Mouse (Mus musculus) embryonic facial prominence, embryonic 15.5 days (tissue): Measurements from ENCODE around the gene Grm8. TPM values are rescaled to one million over a fixed set of nuclear protein-coding genes. Genes with fewer than 3 reads are reported as not detected.

Experiments
- ATAC-seq: fragments of 200-750 bp; cut with Nextera tagmentation; 2 replicates; pipeline ENCODE4 v1.8.0; 2017; ENCODE audit warnings: low read depth, moderate TSS enrichment; ENCODE audit not compliant: insufficient number of reproducible peaks, low FRiP score, low TSS enrichment
- H3K27ac ChIP-seq: fragments of 300-500 bp; sonication (generic); replicated peaks from 2 replicates; pipeline ENCODE4 v1.5.1; 2015; ENCODE audit warnings: mild to moderate bottlenecking, inconsistent platforms
- H3K27me3 ChIP-seq: fragments of 300-500 bp; sonication (generic); 2 replicates; pipeline ENCODE4 v1.6.1; 2015; ENCODE audit warnings: inconsistent platforms
- H3K36me3 ChIP-seq: fragments of 300-500 bp; sonication (generic); 2 replicates; pipeline ENCODE4 v1.6.1; 2015; ENCODE audit warnings: mild to moderate bottlenecking, inconsistent platforms
- H3K4me1 ChIP-seq: fragments of 300-500 bp; sonication (generic); 2 replicates; pipeline ENCODE4 v1.6.1; 2015; ENCODE audit warnings: inconsistent platforms
- H3K4me2 ChIP-seq: fragments of 300-500 bp; sonication (generic); replicated peaks from 2 replicates; pipeline ENCODE4 v1.6.1; 2015; ENCODE audit warnings: mild to moderate bottlenecking, inconsistent platforms
- H3K4me3 ChIP-seq: fragments of 300-500 bp; sonication (generic); replicated peaks from 2 replicates; pipeline ENCODE4 v1.5.1; 2015; ENCODE audit warnings: mild to moderate bottlenecking, inconsistent platforms
- H3K9ac ChIP-seq: fragments of 300-500 bp; sonication (generic); 2 replicates; pipeline ENCODE4 v1.6.1; 2015; ENCODE audit warnings: inconsistent platforms
- H3K9me3 ChIP-seq: fragments of 300-500 bp; sonication (generic); replicated peaks from 2 replicates; pipeline ENCODE4 v1.6.1; 2016; ENCODE audit warnings: inconsistent platforms
- WGBS: fragments of 180-500 bp; shearing (Covaris S2); methylation state at CpG from one replicate; pipeline ENCODE4 v1.1.7; 2015; 5-methylcytosine and 5-hydroxymethylcytosine counted together
- polyA plus RNA-seq: library from polyadenylated mRNA; unstranded; fragments of >200 nt; fragmentation: Nextera tagmentation; extraction: Ambion mirVana; gene quantifications from 2 replicates; pipeline ENCODE4 v1.2.1, GENCODE M21; 2015

Grm8 gene
- polyA plus RNA-seq, 1 experiment from 2014 or later: 1.9 TPM

DNA sequence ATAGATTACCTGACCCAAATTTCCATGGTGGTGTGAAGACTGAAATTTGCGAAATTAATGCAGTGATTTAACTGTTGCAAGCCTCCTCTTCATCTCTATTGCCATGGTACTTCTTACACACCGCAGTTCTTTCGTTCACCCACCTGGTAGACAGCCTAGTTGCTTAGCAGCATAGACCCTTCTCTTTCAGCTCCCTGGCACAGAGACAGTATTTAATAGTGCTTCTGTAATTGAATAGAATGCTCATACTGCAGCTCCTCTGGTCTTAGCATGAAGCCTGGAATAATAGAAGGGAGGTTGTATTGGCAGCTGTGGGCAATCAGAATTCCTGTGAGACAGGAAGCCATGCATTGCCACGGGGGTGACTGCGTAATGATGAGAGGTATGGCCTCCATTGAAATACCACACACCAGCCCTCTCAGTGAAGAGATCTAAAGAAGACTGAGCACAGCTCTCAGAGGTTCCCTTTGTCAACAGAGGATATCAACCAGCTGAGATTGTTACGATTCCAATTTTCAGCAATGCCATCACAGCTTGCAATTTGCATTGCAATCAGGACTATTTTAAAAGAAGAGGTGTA, 178.6 kb downstream of the Grm8 start:
- Histone ChIP-seq H3K4me3 (no peak overlapping the region), H3K27me3 (no peaks in the 10 kb centered on the region), H3K4me1 (no peaks in the 10 kb centered on the region), H3K9me3 (no peaks in the 10 kb centered on the region), H3K36me3 (no peaks in the 10 kb centered on the region), H3K9ac (no peak overlapping the region), H3K27ac (no peak overlapping the region), H3K4me2 (no peak overlapping the region)
- 57% methylated on average over 6 of the region's 6 CpGs for whole genome bisulfite sequencing
- no peak for ATAC-seq

DNA sequence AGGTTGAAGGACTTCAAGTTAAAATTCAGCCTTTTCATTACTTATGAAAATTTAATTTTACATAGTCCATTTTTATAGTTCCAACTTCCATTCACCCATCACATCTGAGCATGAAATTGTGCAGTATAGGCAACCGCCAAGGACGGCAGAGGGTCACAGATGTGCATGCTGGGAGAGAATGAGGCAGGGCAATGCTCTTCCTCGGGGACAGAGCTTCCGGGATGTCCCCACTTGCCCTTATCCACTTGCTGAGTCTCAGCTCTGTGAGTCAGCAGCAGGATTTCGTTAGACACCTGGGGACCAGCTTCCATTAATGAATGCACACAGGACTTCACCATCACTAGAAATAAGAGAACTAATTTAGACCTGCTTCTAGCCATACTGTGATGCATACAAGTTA, 183.5 kb downstream of the Grm8 start:
- H3K9ac ChIP-seq: no peak overlapping the region
- 74% methylated on average over 5 of the region's 5 CpGs for whole genome bisulfite sequencing
- no peaks in the 10 kb centered on the region for H3K36me3 ChIP-seq

DNA sequence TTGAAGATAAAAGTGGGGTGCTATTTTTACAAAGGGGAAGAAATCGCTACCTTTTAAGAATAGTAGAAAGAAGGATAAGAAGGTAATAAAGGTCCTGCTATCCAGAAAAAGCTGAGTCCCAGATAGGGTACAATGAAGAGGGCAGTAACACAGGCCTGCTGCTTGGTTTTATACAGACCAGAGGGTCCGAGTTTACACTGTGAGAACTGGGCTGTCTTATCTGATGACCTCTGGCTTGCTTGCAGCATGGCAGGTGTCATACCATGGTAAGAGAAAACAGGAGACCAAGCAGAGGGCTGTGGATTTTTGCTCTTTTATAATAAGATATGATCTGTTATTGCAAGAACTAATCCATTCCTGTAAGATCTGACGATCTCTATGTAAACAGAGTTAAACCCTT, 206.9 kb downstream of the Grm8 start:
- ATAC-seq: no peak
- H3K9ac ChIP-seq: no peak overlapping the region
- H3K4me3 ChIP-seq: no peak overlapping the region
- no peaks in the 10 kb centered on the region for H3K36me3 ChIP-seq
- no peaks in the 10 kb centered on the region for H3K9me3 ChIP-seq
- no peak overlapping the region for H3K27ac ChIP-seq
- no peaks in the 10 kb centered on the region for H3K4me1 ChIP-seq
- no peaks in the 10 kb centered on the region for H3K27me3 ChIP-seq
- 63% methylated on average over 3 of the region's 3 CpGs for WGBS
- no peak overlapping the region for H3K4me2 ChIP-seq

More for the DNA sequence above, 183.5 kb downstream of the Grm8 start:
- Histone ChIP-seq H3K27me3 (no peaks in the 10 kb centered on the region), H3K9me3 (no peaks in the 10 kb centered on the region), H3K4me3 (no peak overlapping the region), H3K27ac (no peak overlapping the region), H3K4me2 (no peak overlapping the region), H3K4me1 (no peaks in the 10 kb centered on the region)
- ATAC-seq: no peak

DNA sequence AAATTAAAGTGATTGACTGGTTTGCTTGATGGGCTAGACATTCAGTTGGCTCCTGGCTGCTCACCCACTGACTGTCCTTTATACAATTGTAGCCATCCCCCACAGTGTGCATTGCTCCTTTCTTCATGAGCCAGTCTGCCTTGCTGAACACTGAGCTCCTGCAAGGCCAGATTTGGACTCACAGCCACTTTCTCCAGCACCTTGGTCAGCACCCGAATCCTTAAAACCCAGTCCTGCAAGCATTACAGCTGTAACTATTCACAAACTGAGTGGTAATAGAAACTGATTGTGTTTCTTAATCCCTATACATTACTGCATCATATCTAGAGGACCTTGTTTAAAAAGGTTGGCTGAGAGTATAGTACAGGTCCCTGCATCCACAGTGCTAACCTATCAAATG, 221.7 kb downstream of the Grm8 start:
- no peak overlapping the region for H3K27ac ChIP-seq
- no peak overlapping the region for H3K4me2 ChIP-seq
- peaks cover 6% of the 10 kb centered on the region; the same call in 1 of the 2 replicates for H3K9me3 ChIP-seq
- 57% methylated on average over 1 of the region's 1 CpGs for whole genome bisulfite sequencing
- H3K4me1 ChIP-seq: no peaks in the 10 kb centered on the region
- no peaks in the 10 kb centered on the region for H3K36me3 ChIP-seq
- ATAC-seq: no peak
- H3K4me3 ChIP-seq: no peak overlapping the region
- no peaks in the 10 kb centered on the region for H3K27me3 ChIP-seq
- no peak overlapping the region for H3K9ac ChIP-seq

DNA sequence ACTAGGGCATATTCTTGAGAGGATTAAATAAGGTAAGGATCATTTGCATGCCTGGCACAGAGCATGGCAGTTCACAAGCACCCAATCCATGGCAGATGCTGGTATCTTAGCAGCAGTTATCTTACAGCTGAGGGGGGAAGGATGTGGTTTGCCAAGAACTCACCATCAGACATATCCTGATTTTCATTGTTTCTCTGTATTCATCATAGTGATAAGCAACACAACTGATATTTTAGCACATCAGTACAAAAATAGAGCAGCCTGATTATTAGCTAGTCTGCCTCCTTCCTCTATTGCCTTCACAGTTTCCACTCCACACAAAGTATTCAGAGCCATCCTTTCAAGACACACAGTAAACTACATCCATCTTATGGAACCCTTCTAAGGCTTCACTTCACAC, 230.6 kb downstream of the Grm8 start:
- H3K9ac ChIP-seq: no peak overlapping the region
- no peaks in the 10 kb centered on the region for H3K27me3 ChIP-seq
- H3K27ac ChIP-seq: no peak overlapping the region
- H3K4me3 ChIP-seq: no peak overlapping the region
- H3K36me3 ChIP-seq: no peaks in the 10 kb centered on the region
- H3K4me1 ChIP-seq: no peaks in the 10 kb centered on the region
- no peak for ATAC-seq
- H3K4me2 ChIP-seq: no peak overlapping the region
- no peaks in the 10 kb centered on the region for H3K9me3 ChIP-seq

DNA sequence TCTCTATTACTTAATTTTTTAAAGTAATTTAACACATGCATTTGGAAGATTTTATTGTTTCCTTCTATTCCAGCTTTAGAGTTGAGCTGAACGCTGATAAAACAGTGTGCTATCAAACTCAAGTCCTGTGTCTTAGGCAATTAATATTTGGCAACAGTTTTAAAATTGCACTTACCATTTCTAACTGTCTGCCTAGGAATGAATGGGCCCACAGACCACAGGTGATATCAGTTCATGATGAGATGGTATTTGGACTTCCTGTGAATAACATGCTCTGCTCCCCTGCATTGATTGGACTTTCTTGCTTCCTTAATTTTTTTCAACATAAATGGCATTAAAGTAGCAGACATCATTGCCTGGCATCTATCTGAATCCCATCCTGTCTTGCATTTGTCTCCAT, 232.8 kb downstream of the Grm8 start:
- no peak for ATAC-seq
- H3K4me3 ChIP-seq: no peak overlapping the region
- no peak overlapping the region for H3K27ac ChIP-seq
- no peak overlapping the region for H3K9ac ChIP-seq
- H3K9me3 ChIP-seq: no peaks in the 10 kb centered on the region
- no peaks in the 10 kb centered on the region for H3K36me3 ChIP-seq
- H3K4me2 ChIP-seq: no peak overlapping the region
- no peaks in the 10 kb centered on the region for H3K4me1 ChIP-seq
- H3K27me3 ChIP-seq: no peaks in the 10 kb centered on the region
- 84% methylated on average over 1 of the region's 1 CpGs for WGBS

DNA sequence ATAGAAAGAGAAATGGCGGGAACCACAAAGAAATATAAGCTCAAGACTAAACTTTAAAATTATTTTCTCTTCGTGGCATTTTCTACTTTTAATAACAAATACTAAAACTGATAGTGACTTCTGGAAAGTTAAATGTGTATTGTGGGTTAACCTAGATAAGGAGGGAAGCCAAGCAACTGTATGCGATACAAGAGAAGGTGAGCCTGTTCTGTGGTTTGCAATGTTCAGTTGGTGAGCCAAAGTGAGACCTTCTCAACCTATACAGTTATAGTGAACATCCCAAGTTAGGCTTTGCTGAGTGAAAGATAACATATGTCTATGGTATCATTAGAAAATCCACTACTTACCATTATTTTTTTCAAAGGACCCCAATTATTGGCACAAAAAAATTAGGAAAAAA, 233.6 kb downstream of the Grm8 start:
- no peaks in the 10 kb centered on the region for H3K36me3 ChIP-seq
- no peaks in the 10 kb centered on the region for H3K27me3 ChIP-seq
- no peaks in the 10 kb centered on the region for H3K4me1 ChIP-seq
- H3K27ac ChIP-seq: no peak overlapping the region
- WGBS: 83% methylated on average over 3 of the region's 3 CpGs
- no peak overlapping the region for H3K4me2 ChIP-seq
- H3K9me3 ChIP-seq: no peaks in the 10 kb centered on the region
- H3K9ac ChIP-seq: no peak overlapping the region
- no peak overlapping the region for H3K4me3 ChIP-seq
- ATAC-seq: no peak

DNA sequence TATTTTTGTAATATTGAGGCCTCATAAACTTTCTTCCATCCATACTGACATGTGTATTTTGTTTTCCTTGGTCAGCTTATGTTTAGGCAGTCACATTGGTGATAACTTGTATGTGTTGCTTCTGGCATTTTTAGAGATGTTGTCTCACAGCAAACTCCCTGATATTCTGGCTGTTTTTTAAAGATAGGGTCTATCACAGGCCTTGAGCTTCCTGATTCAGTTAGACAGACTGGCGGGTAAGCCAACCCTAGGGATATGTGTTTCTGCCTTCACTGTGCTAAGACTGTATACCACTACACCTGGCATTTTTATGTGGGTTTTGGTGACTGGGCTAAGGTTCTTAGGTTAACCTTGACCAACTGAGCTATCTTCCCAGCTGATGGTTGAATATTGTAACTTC, 239.8 kb downstream of the Grm8 start:
- H3K9me3 ChIP-seq: no peaks in the 10 kb centered on the region
- no peak overlapping the region for H3K4me2 ChIP-seq
- ATAC-seq: no peak
- 92% methylated on average over 1 of the region's 1 CpGs for WGBS
- H3K27ac ChIP-seq: no peak overlapping the region
- no peaks in the 10 kb centered on the region for H3K27me3 ChIP-seq
- no peaks in the 10 kb centered on the region for H3K4me1 ChIP-seq
- no peak overlapping the region for H3K4me3 ChIP-seq
- H3K36me3 ChIP-seq: no peaks in the 10 kb centered on the region
- no peak overlapping the region for H3K9ac ChIP-seq

DNA sequence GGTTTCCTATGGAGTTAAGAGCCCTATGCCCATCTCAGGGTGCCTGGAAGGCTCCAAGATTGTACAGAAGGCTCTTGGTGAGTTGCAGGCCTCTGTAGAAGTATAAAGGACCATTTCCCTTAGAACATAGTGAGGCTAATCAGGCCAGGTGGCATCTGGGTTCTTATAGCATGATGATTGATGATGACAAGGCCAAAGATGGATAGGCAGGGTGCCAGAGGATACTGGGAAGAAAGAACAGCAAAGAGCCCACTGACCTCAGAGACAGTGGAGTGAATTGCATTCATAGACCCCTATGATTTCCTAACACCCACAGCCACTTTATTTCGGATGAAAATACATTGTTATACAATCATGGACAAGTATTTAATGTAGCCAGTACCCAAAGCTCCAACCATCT, 242.1 kb downstream of the Grm8 start:
- no peaks in the 10 kb centered on the region for H3K4me1 ChIP-seq
- no peak for ATAC-seq
- H3K4me2 ChIP-seq: no peak overlapping the region
- no peaks in the 10 kb centered on the region for H3K27me3 ChIP-seq
- H3K36me3 ChIP-seq: no peaks in the 10 kb centered on the region
- H3K9me3 ChIP-seq: no peaks in the 10 kb centered on the region
- H3K4me3 ChIP-seq: no peak overlapping the region
- no peak overlapping the region for H3K27ac ChIP-seq
- WGBS: 91% methylated on average over 1 of the region's 1 CpGs
- no peak overlapping the region for H3K9ac ChIP-seq

DNA sequence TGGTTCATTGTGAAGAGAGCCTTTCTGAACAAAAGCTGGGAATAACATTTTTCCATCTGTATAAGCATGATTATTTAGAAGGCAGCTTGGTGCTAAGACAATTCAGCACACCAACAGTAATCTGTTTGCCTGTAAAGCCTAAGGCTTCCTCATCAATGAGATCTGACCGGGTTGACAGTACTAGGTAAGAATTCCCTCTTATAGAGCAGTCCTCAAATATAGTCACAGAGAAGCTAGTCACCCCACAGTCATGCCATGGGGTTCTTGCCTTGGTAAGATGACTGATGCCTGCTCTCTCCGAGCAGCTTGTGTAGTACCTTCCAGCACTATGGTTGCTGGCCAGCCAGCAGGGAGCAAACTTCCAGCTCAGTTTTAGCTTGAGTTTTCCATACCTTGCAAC, 246.6 kb downstream of the Grm8 start:
- 83% methylated on average over 2 of the region's 2 CpGs for WGBS
- Histone ChIP-seq H3K27ac (no peak overlapping the region), H3K27me3 (no peaks in the 10 kb centered on the region), H3K9me3 (no peaks in the 10 kb centered on the region), H3K36me3 (no peaks in the 10 kb centered on the region), H3K4me3 (no peak overlapping the region), H3K9ac (no peak overlapping the region), H3K4me2 (no peak overlapping the region), H3K4me1 (no peaks in the 10 kb centered on the region)
- no peak for ATAC-seq

DNA sequence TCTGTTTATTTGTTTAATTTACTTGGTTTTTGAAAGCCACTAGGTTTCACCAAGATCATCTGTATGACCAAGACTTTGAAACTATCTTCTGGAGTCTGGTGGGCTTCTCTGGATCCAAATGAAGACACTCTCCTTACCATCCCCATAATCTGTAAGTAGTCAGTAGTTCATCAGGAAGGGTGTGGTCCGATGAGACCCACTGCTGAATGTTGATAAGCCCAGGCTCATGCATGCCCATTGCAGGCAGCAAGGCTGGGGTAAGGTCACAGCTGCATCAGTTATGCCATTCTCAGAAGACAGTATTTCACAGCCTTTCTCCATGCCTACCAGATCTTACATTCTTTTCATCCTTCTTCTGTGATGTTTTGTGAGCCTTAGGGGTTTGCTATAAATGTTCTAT, 247.1 kb downstream of the Grm8 start:
- Histone ChIP-seq H3K9ac (no peak overlapping the region), H3K27ac (no peak overlapping the region), H3K4me3 (no peak overlapping the region), H3K4me1 (no peaks in the 10 kb centered on the region), H3K9me3 (no peaks in the 10 kb centered on the region), H3K36me3 (no peaks in the 10 kb centered on the region), H3K4me2 (no peak overlapping the region), H3K27me3 (no peaks in the 10 kb centered on the region)
- WGBS: 90% methylated on average over 1 of the region's 1 CpGs
- ATAC-seq: no peak

DNA sequence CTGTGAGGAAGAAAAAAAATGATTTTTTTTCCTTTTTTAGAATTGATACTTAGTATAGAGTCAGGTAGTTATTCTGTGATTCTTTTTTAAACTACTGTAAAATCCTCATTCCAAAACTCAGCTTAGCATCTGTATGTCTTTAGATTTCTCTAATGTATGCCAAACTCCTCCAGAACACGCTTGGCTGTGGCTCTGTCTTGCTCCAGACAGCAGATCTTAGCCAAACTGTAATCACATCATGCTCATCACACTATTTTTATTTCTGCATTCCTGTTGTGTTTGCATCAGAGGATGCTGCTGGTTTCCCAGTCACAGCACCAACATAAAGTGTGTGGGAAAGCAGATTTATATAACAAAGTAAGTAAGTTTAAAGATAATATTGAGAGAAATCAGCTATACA, 249.2 kb downstream of the Grm8 start:
- Histone ChIP-seq H3K36me3 (no peaks in the 10 kb centered on the region), H3K9me3 (no peaks in the 10 kb centered on the region), H3K9ac (no peak overlapping the region), H3K4me3 (no peak overlapping the region), H3K4me2 (no peak overlapping the region), H3K4me1 (no peaks in the 10 kb centered on the region), H3K27ac (no peak overlapping the region), H3K27me3 (no peaks in the 10 kb centered on the region)
- WGBS: 42% methylated on average over 1 of the region's 1 CpGs
- no peak for ATAC-seq
